Mouse (Mus musculus) skeletal muscle tissue, adult 2 months (tissue): ENCODE measurements around the gene Ccdc146.

Source experiments
- DNase-seq: peaks from one replicate; pipeline ENCODE4 v3.0.0-alpha.2; 2012; ENCODE audit warnings: low read depth, low spot score

Ccdc146 gene

DNA sequence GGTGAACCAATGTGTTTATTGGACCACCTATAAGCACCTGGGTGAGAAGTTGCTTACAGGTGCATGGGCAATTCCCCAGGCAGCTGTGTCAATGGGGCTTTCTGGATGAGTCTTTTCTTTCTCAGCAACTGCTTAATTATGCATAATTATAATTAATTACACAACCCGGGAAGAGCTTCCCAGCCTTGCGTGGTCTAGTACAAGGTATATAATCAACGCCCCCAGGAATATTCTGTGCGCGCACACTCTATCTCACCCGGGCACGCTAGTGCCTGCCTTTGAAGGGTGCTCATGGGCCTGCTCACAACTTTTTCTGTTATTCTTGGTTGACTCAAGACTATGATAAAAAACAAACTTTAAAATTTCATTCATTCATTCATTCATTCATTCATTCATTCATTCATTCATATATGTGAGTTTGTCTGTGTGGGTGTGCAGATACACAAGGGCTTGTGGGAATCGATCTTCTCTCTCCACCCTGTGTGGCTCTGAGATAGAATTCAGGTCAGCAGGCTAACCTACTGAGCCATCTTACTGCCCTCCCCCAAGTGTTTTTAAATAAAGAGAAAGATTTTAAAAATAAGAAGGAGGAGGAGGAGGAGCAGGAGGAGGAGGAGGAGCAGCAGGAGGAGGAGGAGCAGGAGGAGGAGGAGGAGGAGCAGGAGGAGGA, 160.0 kb downstream of the Ccdc146 start:
- DNase-seq = no peak

DNA sequence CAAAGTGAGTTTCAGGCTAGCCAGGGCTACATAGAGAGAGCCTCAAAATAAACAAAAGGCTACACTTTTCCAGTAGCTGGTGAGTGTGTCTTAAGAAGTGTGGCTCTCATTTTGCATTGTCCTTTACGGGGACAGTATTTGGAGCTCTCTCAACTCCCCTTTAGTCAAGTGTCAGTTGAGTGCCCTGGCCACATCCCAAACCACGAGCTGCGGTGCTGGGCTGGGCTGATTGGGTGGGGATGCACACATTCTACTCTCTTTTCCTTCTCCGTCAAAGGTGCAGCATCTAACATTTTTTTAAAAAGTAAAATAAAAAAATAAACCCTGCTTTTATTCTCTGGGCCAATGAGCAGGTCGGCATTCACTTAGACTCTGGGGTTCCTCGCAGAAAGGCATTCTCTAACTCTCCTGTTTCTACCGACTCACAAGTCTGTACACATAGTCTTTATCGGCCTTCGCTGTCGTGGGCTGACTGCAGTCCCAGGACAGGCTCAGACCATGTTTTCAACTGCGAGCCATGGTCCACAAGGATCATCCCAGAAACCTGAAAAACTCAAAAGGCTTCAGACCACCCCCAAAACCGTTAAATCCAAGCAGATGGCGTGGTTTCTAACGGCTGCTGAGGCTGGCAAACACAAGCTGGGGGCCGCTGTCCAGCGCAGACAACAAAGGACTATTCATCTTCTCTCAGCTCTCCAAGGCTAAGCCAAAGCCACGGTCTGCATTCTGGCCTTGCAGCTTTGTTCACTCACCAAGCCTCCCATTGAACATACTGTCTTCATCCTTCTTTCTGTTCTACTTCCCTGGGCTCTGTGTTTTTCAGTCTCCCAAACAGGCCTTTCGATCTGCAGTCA, 161.0 kb downstream of the Ccdc146 start:
- no peak for DNase-seq

- DNase-seq = no peak
These were observed 163.2 kb downstream of the Ccdc146 start for GRCm38 (mm10) chr5:21261202-21261844.

DNA sequence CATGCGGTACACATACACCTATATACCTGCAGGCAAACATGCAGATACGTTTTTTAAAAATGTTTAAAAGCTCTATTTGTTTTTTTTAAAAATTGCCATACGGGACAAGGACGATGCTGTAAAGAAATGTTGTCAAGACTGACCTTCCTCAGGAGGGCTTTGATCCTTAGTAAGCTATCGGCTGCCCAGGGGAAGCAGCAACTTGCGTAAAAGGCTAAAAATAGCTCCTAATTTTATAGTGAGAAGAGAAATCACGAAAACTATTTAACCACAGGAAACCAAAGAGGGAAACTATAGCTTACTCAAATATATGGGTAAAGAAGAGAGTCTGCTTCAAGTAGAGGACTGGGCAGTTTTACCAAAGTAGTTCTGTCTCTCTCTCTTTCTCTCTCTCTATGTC, 163.7 kb downstream of the Ccdc146 start:
- DNase-seq = no peak

- no peak for DNase-seq
These were observed 166.7 kb downstream of the Ccdc146 start for GRCm38 (mm10) chr5:21257806-21258205.

DNA sequence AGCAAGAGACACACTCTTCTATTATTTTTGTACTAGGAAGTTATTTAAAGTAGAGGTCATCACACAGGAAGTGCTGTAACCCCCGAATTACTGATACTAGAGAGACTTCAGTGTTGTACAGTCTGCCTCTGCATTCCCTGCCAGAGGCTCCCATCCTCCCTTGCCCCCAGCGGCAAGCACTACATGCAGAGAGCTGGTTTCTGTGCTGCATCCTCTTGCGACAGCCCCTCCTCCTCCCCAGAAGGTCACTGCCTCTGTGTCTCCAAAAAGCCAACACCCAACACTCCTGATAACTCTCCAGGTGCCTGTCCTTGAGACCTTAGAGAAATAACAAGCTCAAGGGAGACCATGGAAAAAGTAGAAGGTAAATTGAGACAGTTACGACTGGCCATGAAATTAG, 167.4 kb downstream of the Ccdc146 start:
- no peak for DNase-seq

DNA sequence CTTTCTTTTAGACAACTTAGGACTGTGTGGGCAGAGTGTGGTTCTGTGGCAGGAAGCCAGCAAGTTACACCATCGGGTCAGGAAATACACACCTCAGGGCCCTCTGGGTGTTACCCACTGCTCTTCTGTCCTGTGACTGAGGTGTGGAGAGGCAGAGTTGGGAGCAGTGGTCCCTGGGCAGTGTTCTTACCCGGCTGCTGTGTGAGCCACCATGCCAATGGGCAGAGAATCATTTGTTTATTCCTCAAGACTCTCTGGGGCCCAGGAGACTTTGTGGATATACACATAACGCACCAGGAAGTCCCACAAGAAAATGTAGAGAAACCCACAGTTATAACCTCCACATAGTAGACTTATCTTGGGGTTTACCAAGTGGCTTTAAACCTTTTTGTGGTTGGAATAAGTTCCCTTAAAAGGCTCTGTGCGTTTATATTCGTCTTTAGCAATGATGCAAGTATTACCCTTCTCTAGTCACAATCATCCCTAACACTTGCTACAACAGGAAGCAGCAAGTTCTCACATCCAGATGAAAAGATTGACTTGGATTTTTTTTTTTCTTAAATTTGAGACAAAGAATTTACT, 168.8 kb downstream of the Ccdc146 start:
- no peak for DNase-seq

DNA sequence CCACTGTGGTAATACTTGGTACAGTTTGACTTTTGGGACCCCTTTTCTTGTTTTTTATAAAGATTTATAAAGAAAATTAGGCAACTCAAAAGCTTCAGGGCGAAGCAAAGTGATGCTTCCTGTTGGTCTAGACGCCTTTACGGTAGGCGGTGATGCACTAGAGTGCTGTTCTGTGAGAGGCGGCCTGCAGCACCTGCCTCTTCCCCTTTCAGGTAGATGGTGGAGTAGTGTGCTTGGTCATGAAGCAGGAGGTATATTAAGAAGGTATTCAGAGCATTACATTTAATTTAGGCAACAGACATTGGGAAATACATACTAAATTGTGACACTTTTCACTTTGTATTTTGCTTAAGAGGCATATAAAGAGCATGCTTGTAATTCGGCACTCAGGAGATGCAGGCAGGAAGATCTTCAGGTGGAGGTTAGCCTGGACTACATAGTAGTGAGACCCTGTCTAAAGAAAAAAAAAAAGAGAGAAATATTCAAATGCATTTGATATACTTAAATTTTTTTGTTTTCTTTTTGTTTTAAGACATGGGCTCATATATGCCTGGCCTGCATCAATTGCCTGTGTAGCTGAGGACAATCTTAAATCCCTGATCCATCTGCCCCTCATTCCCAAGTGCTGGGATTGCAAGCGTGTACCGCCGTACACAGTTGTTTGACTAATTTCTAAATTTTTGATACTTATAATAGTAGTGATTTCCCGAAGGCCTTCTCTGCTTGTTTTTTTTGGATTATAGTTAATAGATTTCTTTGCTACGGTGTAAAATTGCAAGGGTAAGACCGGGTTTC, 169.5 kb downstream of the Ccdc146 start:
- no peak for DNase-seq

- no peak for DNase-seq
These were observed 175.6 kb downstream of the Ccdc146 start for GRCm38 (mm10) chr5:21248834-21249233.

DNA sequence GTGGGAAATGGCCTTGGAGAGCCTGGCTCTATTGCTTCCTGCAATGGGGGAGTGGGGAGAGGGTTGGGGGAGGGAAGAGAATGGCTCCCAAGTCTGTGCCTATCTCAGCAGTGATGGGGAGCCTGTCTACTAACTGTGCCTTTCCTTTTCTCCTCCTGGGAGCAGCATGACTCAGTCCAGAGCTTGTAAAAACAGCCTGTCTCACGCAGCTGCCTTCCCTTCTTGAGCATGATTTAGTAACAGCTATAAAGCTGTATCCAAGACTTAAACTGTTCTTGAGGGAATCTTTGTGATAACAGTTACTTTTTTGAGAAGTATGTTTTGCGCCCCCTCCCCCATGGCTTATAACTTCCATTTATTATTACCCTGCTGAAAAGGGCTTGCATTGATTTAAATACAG, 176.6 kb downstream of the Ccdc146 start:
- no peak for DNase-seq

- DNase-seq = no peak
These were observed 177.7 kb downstream of the Ccdc146 start for GRCm38 (mm10) chr5:21246794-21247193.

DNA sequence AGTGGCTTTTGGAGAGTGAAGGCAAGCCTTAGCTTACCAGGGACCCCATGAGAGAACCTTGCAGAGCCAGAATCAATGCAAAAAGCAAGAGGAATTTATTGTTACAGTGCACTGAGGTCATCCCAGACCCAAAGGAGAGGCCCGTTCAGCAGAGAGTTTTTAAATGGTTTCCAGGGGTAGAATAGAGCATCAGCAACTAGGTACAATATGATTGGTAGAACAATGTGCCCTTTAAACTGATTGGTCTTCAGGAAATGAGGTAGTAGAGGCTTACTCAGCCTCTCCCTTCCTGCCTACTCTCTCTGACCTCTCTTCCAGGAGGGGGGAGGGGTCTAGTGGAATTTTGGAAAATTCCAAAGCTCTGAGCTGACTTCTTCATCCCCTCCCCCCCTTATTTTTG, 179.2 kb downstream of the Ccdc146 start:
- DNase-seq = no peak

DNA sequence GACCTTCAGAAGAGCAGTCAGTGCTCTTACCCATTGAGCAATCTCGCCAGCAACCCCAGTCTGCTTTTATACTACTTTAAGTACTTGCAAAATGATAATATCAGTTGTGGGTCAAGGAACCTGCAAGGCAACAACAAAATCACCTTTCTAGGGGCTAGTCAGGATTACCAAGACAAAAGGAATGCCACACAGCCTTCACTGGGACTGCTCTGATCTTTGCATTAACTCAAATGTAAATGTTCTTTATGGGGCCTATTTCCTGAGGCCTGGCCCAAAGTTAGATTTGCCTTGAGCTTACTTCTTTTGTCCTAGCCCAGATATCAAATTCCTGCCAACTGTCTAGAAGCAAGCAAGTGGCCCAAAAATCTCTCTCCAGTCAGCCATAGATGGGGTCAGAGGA, 179.9 kb downstream of the Ccdc146 start:
- DNase-seq = no peak
